Mouse (Mus musculus) lung, postnatal 14 days (tissue): ENCODE results near the gene Dvl2.

ENCODE experiments used
- DNase-seq: peaks from one replicate; pipeline ENCODE4 v3.0.0; 2021

Dvl2 gene

GRCm38 (mm10) chr11:69982225-69982624 lies 18.2 kb upstream of the Dvl2 start, which contains the start of gene Elp5:
Gene Elp5 (minus strand): TSS chr11:69982517.
- DNase-seq, result no peak

- DNase-seq, result no peak
Measured at GRCm38 (mm10) chr11:69982877-69983276, 17.5 kb upstream of the Dvl2 start.

GRCm38 (mm10) chr11:69983377-69983776 lies 17.0 kb upstream of the Dvl2 start:
- DNase-seq, result no peak

GRCm38 (mm10) chr11:69984431-69984830 lies 16.0 kb upstream of the Dvl2 start:
- no peak for DNase-seq

- DNase-seq, result no peak
Measured at GRCm38 (mm10) chr11:69989949-69990348, 10.4 kb upstream of the Dvl2 start.

- peak; percentile 98 for DNase-seq
Measured at GRCm38 (mm10) chr11:69990850-69991691, 9.3 kb upstream of the Dvl2 start, which contains the start of gene Gabarap. Gene Gabarap (plus strand): TSS chr11:69991143.

GRCm38 (mm10) chr11:69991711-69992110 lies 8.7 kb upstream of the Dvl2 start:
- DNase-seq, result no peak

- no peak for DNase-seq
Measured at GRCm38 (mm10) chr11:69992396-69992795, 8.0 kb upstream of the Dvl2 start.

GRCm38 (mm10) chr11:69992932-69993331 lies 7.5 kb upstream of the Dvl2 start:
- no peak for DNase-seq

- DNase-seq, result no peak
Measured at GRCm38 (mm10) chr11:69994401-69995090, 5.8 kb upstream of the Dvl2 start.

- peak; percentile 98 for DNase-seq
Measured at GRCm38 (mm10) chr11:69995391-69995960, 4.9 kb upstream of the Dvl2 start, which contains the start of gene Phf23. Gene Phf23 (plus strand): TSS chr11:69995777.

- peak; percentile 66 for DNase-seq
Measured at GRCm38 (mm10) chr11:69996161-69997061, 4.0 kb upstream of the Dvl2 start.

GRCm38 (mm10) chr11:69997070-69997509 lies 3.3 kb upstream of the Dvl2 start:
- peak; percentile 93 for DNase-seq

- DNase-seq, result no peak
Measured at GRCm38 (mm10) chr11:69998567-69999491, 1.6 kb upstream of the Dvl2 start.

- no peak for DNase-seq
Measured at GRCm38 (mm10) chr11:69999666-70000065, 729 bp upstream of the Dvl2 start.

- DNase-seq, result no peak
Measured at GRCm38 (mm10) chr11:70001159-70001558, 764 bp downstream of the Dvl2 start.

GRCm38 (mm10) chr11:70001865-70002264 lies 1.5 kb downstream of the Dvl2 start:
- peak; percentile 49 for DNase-seq

GRCm38 (mm10) chr11:70002471-70002870 lies 2.1 kb downstream of the Dvl2 start:
- no peak for DNase-seq

GRCm38 (mm10) chr11:70005521-70005920 lies 5.1 kb downstream of the Dvl2 start:
- no peak for DNase-seq

GRCm38 (mm10) chr11:70010033-70010432 lies 9.6 kb downstream of the Dvl2 start:
- DNase-seq, result no peak

- no peak for DNase-seq
Measured at GRCm38 (mm10) chr11:70010548-70010947, 10.2 kb downstream of the Dvl2 start.
